ENCODE assay signal across 8 mouse cellular contexts in genomic region chr15:79803533-79804351, GRCm38 (mm10). TPM values are rescaled to one million over a fixed set of nuclear protein-coding genes. Genes with fewer than 3 reads are reported as not detected.
DNase-seq lines count a peak whose midpoint lies in the region; ATAC-seq lines count a peak whose summit lies in the region.

No protein-coding gene starts in this region.

- H3K4me3 ChIP-seq in kidney, embryonic 15.5 days (replicated peaks): peak overlapping the region; percentile 65
- peak overlapping the region; percentile 66 for H3K4me3 ChIP-seq in forebrain, embryonic 16.5 days (replicated peaks; ENCODE audit: low read length)
- H3K4me3 ChIP-seq in neural tube, embryonic 13.5 days: peak overlapping the region; percentile 67

- no peak for DNase-seq in kidney, adult 8-10 months
- peak; percentile 78 for DNase-seq in brain, adult 2 months (ENCODE audit: low read depth, low spot score)
- peak; percentile 46 to 65 for DNase-seq in kidney, postnatal 4 days
- no peak for DNase-seq in urinary bladder, postnatal 4 days (ENCODE audit: low spot score in 2 of 2)
- DNase-seq in left cerebral cortex, adult 11 months (ENCODE audit: low spot score): no peak

- H3K27ac ChIP-seq in kidney, embryonic 15.5 days: no peak overlapping the region
- peak overlapping the region; percentile 47; the same call in 1 of the 2 replicates for H3K27ac ChIP-seq in forebrain, embryonic 16.5 days (ENCODE audit: low read length)
- H3K27ac ChIP-seq in neural tube, embryonic 13.5 days (replicated peaks): peak overlapping the region; percentile 84

- no peaks in the 10 kb centered on the region for H3K9me3 ChIP-seq in kidney, embryonic 15.5 days (replicated peaks)
- no peaks in the 10 kb centered on the region for H3K9me3 ChIP-seq in forebrain, embryonic 16.5 days (ENCODE audit: control insufficient read depth, low read length)
- H3K9me3 ChIP-seq in neural tube, embryonic 13.5 days: no peaks in the 10 kb centered on the region

- peak overlapping the region; percentile 98 for H3K4me2 ChIP-seq in kidney, embryonic 15.5 days
- H3K4me2 ChIP-seq in forebrain, embryonic 16.5 days (ENCODE audit: low read length): peak overlapping the region; percentile 76
- H3K4me2 ChIP-seq in neural tube, embryonic 13.5 days: peak overlapping the region; percentile 77

- WGBS in kidney, embryonic 15.5 days: 5% methylated on average over 80 of the region's 81 CpGs
- WGBS in forebrain, embryonic 16.5 days: 5% methylated on average over 74 of the region's 81 CpGs
- WGBS in neural tube, embryonic 13.5 days: 5% methylated on average over 74 of the region's 81 CpGs

- H3K27me3 ChIP-seq in kidney, embryonic 15.5 days: peaks cover 89% of the 10 kb centered on the region
- peaks cover 36% of the 10 kb centered on the region for H3K27me3 ChIP-seq in forebrain, embryonic 16.5 days (replicated peaks; ENCODE audit: control insufficient read depth, insufficient read depth, low read length)
- peaks cover 68% of the 10 kb centered on the region for H3K27me3 ChIP-seq in neural tube, embryonic 13.5 days

- peaks cover 22% of the 10 kb centered on the region for H3K4me1 ChIP-seq in kidney, embryonic 15.5 days
- peaks cover 17% of the 10 kb centered on the region for H3K4me1 ChIP-seq in forebrain, embryonic 16.5 days (replicated peaks; ENCODE audit: control insufficient read depth, insufficient read depth, low read length)
- peaks cover 36% of the 10 kb centered on the region for H3K4me1 ChIP-seq in neural tube, embryonic 13.5 days (replicated peaks)

- H3K9ac ChIP-seq in kidney, embryonic 15.5 days: peak overlapping the region; percentile 54
- peak overlapping the region; percentile 71 for H3K9ac ChIP-seq in forebrain, embryonic 16.5 days (replicated peaks; ENCODE audit: low read depth, low read length)
- H3K9ac ChIP-seq in neural tube, embryonic 13.5 days: peak overlapping the region; percentile 81

- H3K36me3 ChIP-seq in kidney, embryonic 15.5 days: no peaks in the 10 kb centered on the region
- no peaks in the 10 kb centered on the region for H3K36me3 ChIP-seq in forebrain, embryonic 16.5 days (ENCODE audit: control insufficient read depth, insufficient read depth)
- H3K36me3 ChIP-seq in neural tube, embryonic 13.5 days: no peaks in the 10 kb centered on the region

- ATAC-seq in kidney, embryonic 15.5 days (replicated peaks; ENCODE audit: low FRiP score): peak; percentile 59; the same call in 1 of the 2 replicates
- peak; percentile 70 for ATAC-seq in forebrain, embryonic 16.5 days
- ATAC-seq in neural tube, embryonic 13.5 days (ENCODE audit: low read depth): peak; percentile 65

RNA-seq across cellular contexts. Expression of gene Nptxr, which starts 0.8 kb away (rescaled TPM):
- 2.0 and 2.4 TPM in 2 replicates for polyA plus RNA-seq in kidney, embryonic 15.5 days (2015; fragmentation: Nextera tagmentation; extraction: Ambion mirVana)
- polyA plus RNA-seq in forebrain, embryonic 16.5 days (2015; fragmentation: Nextera tagmentation; extraction: Ambion mirVana): 19.2 and 24.7 TPM in 2 replicates
- 19.9 and 22.1 TPM in 2 replicates for polyA plus RNA-seq in neural tube, embryonic 13.5 days (2015; fragmentation: Nextera tagmentation; extraction: Ambion mirVana)

RNA-seq across cellular contexts. Expression of gene Dnal4, which starts 26.1 kb away (rescaled TPM):
- 58.3 and 67.4 TPM in 2 replicates for polyA plus RNA-seq in kidney, embryonic 15.5 days (2015; fragmentation: Nextera tagmentation; extraction: Ambion mirVana)
- polyA plus RNA-seq in forebrain, embryonic 16.5 days (2015; fragmentation: Nextera tagmentation; extraction: Ambion mirVana): 87.9 and 89.5 TPM in 2 replicates
- 69.7 and 72.1 TPM in 2 replicates for polyA plus RNA-seq in neural tube, embryonic 13.5 days (2015; fragmentation: Nextera tagmentation; extraction: Ambion mirVana)

RNA-seq across cellular contexts. Expression of gene Npcd, which starts 30.3 kb away (rescaled TPM):
- polyA plus RNA-seq in kidney, embryonic 15.5 days (2015; fragmentation: Nextera tagmentation; extraction: Ambion mirVana): not detected in 2 replicates
- 1.4 TPM in 1 of 2 replicates, not detected in the other for polyA plus RNA-seq in forebrain, embryonic 16.5 days (2015; fragmentation: Nextera tagmentation; extraction: Ambion mirVana)
- polyA plus RNA-seq in neural tube, embryonic 13.5 days (2015; fragmentation: Nextera tagmentation; extraction: Ambion mirVana): 0.90 TPM in 1 of 2 replicates, not detected in the other

RNA-seq across cellular contexts. Expression of gene Cbx6, which starts 30.7 kb away (rescaled TPM):
- polyA plus RNA-seq in kidney, embryonic 15.5 days (2015; fragmentation: Nextera tagmentation; extraction: Ambion mirVana): 45.5 and 50.4 TPM in 2 replicates
- polyA plus RNA-seq in forebrain, embryonic 16.5 days (2015; fragmentation: Nextera tagmentation; extraction: Ambion mirVana): 49.3 and 53.2 TPM in 2 replicates
- polyA plus RNA-seq in neural tube, embryonic 13.5 days (2015; fragmentation: Nextera tagmentation; extraction: Ambion mirVana): 39.8 and 42.0 TPM in 2 replicates

Comparison
In these comparisons a context has a peak if more than half of its experiments do, and no peak if none do; other contexts are left out.
1. DNase-seq: peak in brain, adult 2 months (single experiment) and kidney, postnatal 4 days (2 of 2); none in kidney, adult 8-10 months (0 of 2), urinary bladder, postnatal 4 days (0 of 2) and left cerebral cortex, adult 11 months (single experiment).
2. Peak in every context shown above with its lines, with median percentiles within 50 percentile points of each other: ATAC-seq, H3K4me2 ChIP-seq, H3K4me3 ChIP-seq and H3K9ac ChIP-seq.